Mouse (Mus musculus) bone marrow macrophage, adult 2 months (primary cell): ENCODE measurements around the gene Ppp1r14b.

Experiments
- CTCF ChIP-seq: IDR thresholded peaks from 2 replicates; pipeline ENCODE4 v1.5.1; 2012; ENCODE audit warnings: low read depth, mild to moderate bottlenecking, low read length, moderate library complexity
- POLR2A ChIP-seq: IDR thresholded peaks from 2 replicates; pipeline ENCODE4 v1.6.1; 2012; ENCODE audit warnings: mild to moderate bottlenecking, low read depth, low read length, borderline replicate concordance

- TF ChIP-seq CTCF: no peak
- TF ChIP-seq POLR2A: no peak
Observed at GRCm38 (mm10) chr19:7013984-7014383, 39.2 kb downstream of the Ppp1r14b start.
